Mouse (Mus musculus) stomach, embryonic 15.5 days (tissue): ENCODE results near the gene Gm11213. TPM values are rescaled to one million over a fixed set of nuclear protein-coding genes. Genes with fewer than 3 reads are reported as not detected.

Experiments used
- ATAC-seq: fragments of 200-750 bp; cut with Nextera tagmentation; 2 replicates; pipeline ENCODE4 v1.8.0; 2017; ENCODE audit warnings: low read depth, moderate number of reproducible peaks, moderate TSS enrichment; ENCODE audit not compliant: insufficient read depth, low FRiP score
- H3K27ac ChIP-seq: fragments of 300-500 bp; sonication (generic); 2 replicates; pipeline ENCODE4 v1.5.1; 2015; ENCODE audit warnings: mild to moderate bottlenecking, inconsistent platforms
- H3K27me3 ChIP-seq: fragments of 300-500 bp; sonication (generic); replicated peaks from 2 replicates; pipeline ENCODE4 v1.6.1; 2015; ENCODE audit warnings: inconsistent platforms
- H3K36me3 ChIP-seq: fragments of 300-500 bp; sonication (generic); 2 replicates; pipeline ENCODE4 v1.6.1; 2015; ENCODE audit warnings: inconsistent platforms
- H3K4me1 ChIP-seq: fragments of 300-500 bp; sonication (generic); 2 replicates; pipeline ENCODE4 v1.6.1; 2015; ENCODE audit warnings: inconsistent platforms
- H3K4me2 ChIP-seq: fragments of 300-500 bp; sonication (generic); 2 replicates; pipeline ENCODE4 v1.6.1; 2015; ENCODE audit warnings: mild to moderate bottlenecking, inconsistent platforms
- H3K4me3 ChIP-seq: fragments of 300-500 bp; sonication (generic); replicated peaks from 2 replicates; pipeline ENCODE4 v1.5.1; 2015; ENCODE audit warnings: inconsistent platforms
- H3K9ac ChIP-seq: fragments of 300-500 bp; sonication (generic); 2 replicates; pipeline ENCODE4 v1.6.1; 2015; ENCODE audit warnings: inconsistent platforms
- H3K9me3 ChIP-seq: fragments of 300-500 bp; sonication (generic); 2 replicates; pipeline ENCODE4 v1.6.1; 2016; ENCODE audit warnings: inconsistent platforms
- WGBS: fragments of 180-500 bp; shearing (Covaris S2); methylation state at CpG from one replicate; pipeline ENCODE4 v1.1.7; 2015; 5-methylcytosine and 5-hydroxymethylcytosine counted together
- polyA plus RNA-seq: library from polyadenylated mRNA; unstranded; fragments of >200 nt; fragmentation: Nextera tagmentation; extraction: Ambion mirVana; gene quantifications from 2 replicates; pipeline ENCODE4 v1.2.1, GENCODE M21; 2015

The Gm11213 gene
- not detected in 2 replicates for polyA plus RNA-seq

- no peak within 1 kb of the TSS for H3K4me2 ChIP-seq
- WGBS: 68% methylated on average over 3 of the region's 3 CpGs
- H3K27ac ChIP-seq: no peak within 1 kb of the TSS
- ATAC-seq: no peak
- no peaks in the 10 kb centered on the region for H3K9me3 ChIP-seq
- H3K4me3 ChIP-seq: no peak within 1 kb of the TSS
- no peaks in the 10 kb centered on the region for H3K27me3 ChIP-seq
- H3K36me3 ChIP-seq: no peaks in the 10 kb centered on the region
- no peak within 1 kb of the TSS for H3K9ac ChIP-seq
- no peaks in the 10 kb centered on the region for H3K4me1 ChIP-seq
Observed at GRCm38 (mm10) chr4:63604945-63605344, at the start of gene Gm11213. TSS of gene Gm11213 (minus strand) at chr4:63605261.

- H3K9me3 ChIP-seq: no peaks in the 10 kb centered on the region
- ATAC-seq: no peak
- no peaks in the 10 kb centered on the region for H3K36me3 ChIP-seq
- WGBS: 74% methylated on average over 1 of the region's 1 CpGs
- no peaks in the 10 kb centered on the region for H3K4me1 ChIP-seq
- H3K9ac ChIP-seq: no peak overlapping the region
- H3K27ac ChIP-seq: no peak overlapping the region
- H3K4me2 ChIP-seq: no peak overlapping the region
- H3K4me3 ChIP-seq: no peak overlapping the region
- H3K27me3 ChIP-seq: no peaks in the 10 kb centered on the region
Observed at GRCm38 (mm10) chr4:63654381-63654780, 49.3 kb upstream of the Gm11213 start.

GRCm38 (mm10) chr4:63643956-63644726 lies 39.1 kb upstream of the Gm11213 start:
- Histone ChIP-seq H3K4me3 (no peak overlapping the region), H3K9ac (no peak overlapping the region), H3K4me2 (no peak overlapping the region), H3K9me3 (no peaks in the 10 kb centered on the region), H3K27me3 (no peaks in the 10 kb centered on the region), H3K36me3 (no peaks in the 10 kb centered on the region), H3K27ac (no peak overlapping the region), H3K4me1 (no peaks in the 10 kb centered on the region)
- ATAC-seq: no peak

- H3K27me3 ChIP-seq: no peaks in the 10 kb centered on the region
- ATAC-seq: no peak
- WGBS: 54% methylated on average over 2 of the region's 2 CpGs
Observed at GRCm38 (mm10) chr4:63639842-63640241, 34.8 kb upstream of the Gm11213 start.

GRCm38 (mm10) chr4:63638603-63639002 lies 33.5 kb upstream of the Gm11213 start:
- Histone ChIP-seq H3K4me2 (no peak overlapping the region), H3K27me3 (no peaks in the 10 kb centered on the region), H3K9me3 (no peaks in the 10 kb centered on the region), H3K36me3 (no peaks in the 10 kb centered on the region), H3K4me1 (no peaks in the 10 kb centered on the region), H3K4me3 (no peak overlapping the region), H3K27ac (no peak overlapping the region), H3K9ac (no peak overlapping the region)
- no peak for ATAC-seq
- WGBS: 52% methylated on average over 1 of the region's 1 CpGs

More at GRCm38 (mm10) chr4:63639842-63640241, 34.8 kb upstream of the Gm11213 start:
- Histone ChIP-seq H3K9ac (no peak overlapping the region), H3K36me3 (no peaks in the 10 kb centered on the region), H3K4me2 (no peak overlapping the region), H3K4me3 (no peak overlapping the region), H3K4me1 (no peaks in the 10 kb centered on the region), H3K27ac (no peak overlapping the region), H3K9me3 (no peaks in the 10 kb centered on the region)

- H3K9ac ChIP-seq: no peak overlapping the region
- no peak overlapping the region for H3K4me2 ChIP-seq
- no peaks in the 10 kb centered on the region for H3K9me3 ChIP-seq
Observed at GRCm38 (mm10) chr4:63633181-63633580, 28.1 kb upstream of the Gm11213 start.

DNA sequence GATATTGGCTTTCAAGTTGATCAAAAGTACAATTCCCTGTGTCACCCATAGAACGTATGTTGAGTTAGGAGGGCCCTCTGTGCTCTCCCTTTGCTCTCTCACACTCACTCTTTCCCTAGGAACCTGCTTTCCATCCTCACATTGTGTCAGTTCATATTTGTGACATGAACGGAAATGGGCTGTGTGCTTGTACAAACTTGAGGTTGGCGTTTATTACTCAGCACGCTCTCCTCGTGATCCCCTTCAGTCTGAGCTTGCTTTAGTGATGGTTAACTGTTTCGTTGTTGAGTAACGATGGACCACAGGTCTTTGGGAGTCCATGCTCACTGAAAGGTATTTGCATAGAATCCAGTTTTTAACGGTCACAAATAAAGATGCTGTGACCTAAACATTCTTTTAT lies 22.1 kb upstream of the Gm11213 start:
- Histone ChIP-seq H3K4me2 (no peak overlapping the region), H3K9me3 (no peaks in the 10 kb centered on the region)
- 84% methylated on average over 8 of the region's 8 CpGs for WGBS

More at GRCm38 (mm10) chr4:63633181-63633580, 28.1 kb upstream of the Gm11213 start:
- Histone ChIP-seq H3K27me3 (no peaks in the 10 kb centered on the region), H3K4me1 (no peaks in the 10 kb centered on the region), H3K27ac (no peak overlapping the region), H3K4me3 (no peak overlapping the region), H3K36me3 (no peaks in the 10 kb centered on the region)
- WGBS: 92% methylated on average over 2 of the region's 2 CpGs
- ATAC-seq: no peak

DNA sequence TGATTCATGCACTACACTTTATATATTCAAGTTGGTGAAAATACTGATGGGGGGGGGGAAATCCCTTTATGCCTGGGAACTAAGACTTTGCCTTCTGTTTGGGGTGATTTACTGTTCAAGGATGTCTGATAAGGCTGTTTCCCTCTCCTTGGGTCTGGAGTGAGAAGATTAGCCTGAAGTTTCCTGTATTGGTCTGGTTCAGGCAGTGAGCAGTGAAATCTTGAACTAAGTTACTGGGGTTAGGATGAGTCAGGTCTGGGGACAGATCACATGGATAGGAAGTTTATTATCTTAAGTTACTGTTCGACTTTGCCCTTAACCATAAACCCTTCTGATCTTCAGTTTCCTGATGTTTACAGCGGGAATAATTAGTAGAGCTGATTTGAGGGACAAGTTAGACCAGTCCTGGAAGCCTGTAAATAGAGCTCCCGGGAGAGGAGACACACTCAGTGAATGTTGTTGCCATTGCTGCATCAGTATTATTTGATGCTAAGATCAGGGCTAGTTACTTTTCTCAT lies 20.6 kb upstream of the Gm11213 start:
- no peak for ATAC-seq
- Histone ChIP-seq H3K4me3 (no peak overlapping the region), H3K4me1 (no peaks in the 10 kb centered on the region), H3K9me3 (no peaks in the 10 kb centered on the region), H3K4me2 (no peak overlapping the region), H3K36me3 (no peaks in the 10 kb centered on the region), H3K27me3 (no peaks in the 10 kb centered on the region), H3K27ac (no peak overlapping the region), H3K9ac (no peak overlapping the region)
- WGBS: 49% methylated on average over 3 of the region's 3 CpGs

More for the DNA sequence above, 22.1 kb upstream of the Gm11213 start:
- no peaks in the 10 kb centered on the region for H3K36me3 ChIP-seq
- no peaks in the 10 kb centered on the region for H3K27me3 ChIP-seq
- H3K27ac ChIP-seq: no peak overlapping the region
- H3K4me1 ChIP-seq: no peaks in the 10 kb centered on the region
- no peak for ATAC-seq
- no peak overlapping the region for H3K4me3 ChIP-seq
- H3K9ac ChIP-seq: no peak overlapping the region

DNA sequence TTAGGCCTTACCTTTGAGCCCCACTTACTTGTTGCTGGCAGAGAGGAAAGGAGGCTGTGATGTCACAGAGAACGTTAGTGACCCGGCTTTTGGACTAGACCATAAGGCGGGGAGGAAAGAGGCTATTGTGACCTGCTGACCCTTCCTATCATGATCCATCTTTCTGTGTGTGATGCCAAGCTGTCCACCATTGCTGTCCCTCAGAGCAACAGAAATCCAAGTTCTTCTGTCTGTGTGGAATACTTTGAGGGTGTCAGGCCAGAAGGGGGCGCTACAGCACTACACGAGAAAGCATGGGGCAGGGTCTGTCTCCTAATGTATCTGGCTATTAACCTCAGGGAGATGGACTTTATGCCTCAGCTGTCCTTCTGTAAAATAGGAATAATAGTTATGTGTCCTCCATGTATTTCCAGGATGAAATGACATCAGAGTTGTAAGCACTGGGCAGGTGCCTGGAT lies 17.3 kb upstream of the Gm11213 start, which contains the start of gene Tex48:
Gene Tex48, minus strand, starts transcription at position 51 of the 458 bp plus-strand sequence.
- H3K4me2 ChIP-seq: no peak within 1 kb of the TSS
- no peaks in the 10 kb centered on the region for H3K36me3 ChIP-seq
- no peak within 1 kb of the TSS for H3K27ac ChIP-seq
- no peaks in the 10 kb centered on the region for H3K9me3 ChIP-seq
- H3K9ac ChIP-seq: no peak within 1 kb of the TSS
- WGBS: 58% methylated on average over 5 of the region's 5 CpGs
- H3K27me3 ChIP-seq: no peaks in the 10 kb centered on the region
- H3K4me1 ChIP-seq: no peaks in the 10 kb centered on the region
- H3K4me3 ChIP-seq: no peak within 1 kb of the TSS
- ATAC-seq: no peak

- Histone ChIP-seq H3K27me3 (no peaks in the 10 kb centered on the region), H3K4me1 (no peaks in the 10 kb centered on the region), H3K4me2 (no peak overlapping the region), H3K9ac (no peak overlapping the region), H3K36me3 (no peaks in the 10 kb centered on the region), H3K4me3 (no peak overlapping the region), H3K9me3 (no peaks in the 10 kb centered on the region), H3K27ac (no peak overlapping the region)
- ATAC-seq: no peak
- 62% methylated on average over 2 of the region's 2 CpGs for WGBS
Observed at GRCm38 (mm10) chr4:63621861-63622260, 16.8 kb upstream of the Gm11213 start.

- no peak for ATAC-seq
- Histone ChIP-seq H3K4me1 (no peaks in the 10 kb centered on the region), H3K27me3 (no peaks in the 10 kb centered on the region), H3K36me3 (no peaks in the 10 kb centered on the region), H3K4me3 (no peak overlapping the region), H3K9ac (no peak overlapping the region), H3K9me3 (no peaks in the 10 kb centered on the region), H3K4me2 (no peak overlapping the region), H3K27ac (no peak overlapping the region)
- 81% methylated on average over 7 of the region's 7 CpGs for WGBS
Observed at GRCm38 (mm10) chr4:63608391-63608790, 3.3 kb upstream of the Gm11213 start.

DNA sequence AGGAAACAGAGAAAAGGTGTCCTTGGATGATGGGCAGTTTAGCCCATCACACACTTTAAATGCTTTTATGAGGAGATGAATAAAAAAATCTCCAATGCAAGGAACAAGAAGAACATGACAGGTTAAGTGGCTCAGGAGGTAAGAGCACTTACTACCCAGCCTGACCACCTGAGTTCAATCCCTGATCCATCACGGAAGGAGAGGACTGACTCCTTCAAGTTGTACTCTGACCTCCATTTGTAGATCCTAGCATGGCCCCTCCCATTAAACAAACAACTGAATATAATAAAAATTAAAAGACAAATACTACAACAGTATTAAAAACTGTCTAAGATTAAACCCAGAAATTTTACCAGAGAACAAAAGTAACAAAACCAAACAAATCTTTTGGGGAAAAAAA lies 907 bp upstream of the Gm11213 start:
- no peaks in the 10 kb centered on the region for H3K27me3 ChIP-seq
- no peaks in the 10 kb centered on the region for H3K4me1 ChIP-seq
- H3K4me2 ChIP-seq: no peak overlapping the region
- H3K9ac ChIP-seq: no peak overlapping the region
- no peak for ATAC-seq
- H3K9me3 ChIP-seq: no peaks in the 10 kb centered on the region
- H3K36me3 ChIP-seq: no peaks in the 10 kb centered on the region
- H3K27ac ChIP-seq: no peak overlapping the region
- no peak overlapping the region for H3K4me3 ChIP-seq
- 63% methylated on average over 1 of the region's 1 CpGs for WGBS
